Mouse (Mus musculus) lung, adult 18-20 months (tissue): ENCODE data around the gene D17Wsu92e.

Source experiments
- DNase-seq, 2 experiments: peaks; one replicate each; pipeline ENCODE4 v3.0.0; 2022; ENCODE audit warnings: mixed read lengths in 2 of 2

D17Wsu92e gene

DNA sequence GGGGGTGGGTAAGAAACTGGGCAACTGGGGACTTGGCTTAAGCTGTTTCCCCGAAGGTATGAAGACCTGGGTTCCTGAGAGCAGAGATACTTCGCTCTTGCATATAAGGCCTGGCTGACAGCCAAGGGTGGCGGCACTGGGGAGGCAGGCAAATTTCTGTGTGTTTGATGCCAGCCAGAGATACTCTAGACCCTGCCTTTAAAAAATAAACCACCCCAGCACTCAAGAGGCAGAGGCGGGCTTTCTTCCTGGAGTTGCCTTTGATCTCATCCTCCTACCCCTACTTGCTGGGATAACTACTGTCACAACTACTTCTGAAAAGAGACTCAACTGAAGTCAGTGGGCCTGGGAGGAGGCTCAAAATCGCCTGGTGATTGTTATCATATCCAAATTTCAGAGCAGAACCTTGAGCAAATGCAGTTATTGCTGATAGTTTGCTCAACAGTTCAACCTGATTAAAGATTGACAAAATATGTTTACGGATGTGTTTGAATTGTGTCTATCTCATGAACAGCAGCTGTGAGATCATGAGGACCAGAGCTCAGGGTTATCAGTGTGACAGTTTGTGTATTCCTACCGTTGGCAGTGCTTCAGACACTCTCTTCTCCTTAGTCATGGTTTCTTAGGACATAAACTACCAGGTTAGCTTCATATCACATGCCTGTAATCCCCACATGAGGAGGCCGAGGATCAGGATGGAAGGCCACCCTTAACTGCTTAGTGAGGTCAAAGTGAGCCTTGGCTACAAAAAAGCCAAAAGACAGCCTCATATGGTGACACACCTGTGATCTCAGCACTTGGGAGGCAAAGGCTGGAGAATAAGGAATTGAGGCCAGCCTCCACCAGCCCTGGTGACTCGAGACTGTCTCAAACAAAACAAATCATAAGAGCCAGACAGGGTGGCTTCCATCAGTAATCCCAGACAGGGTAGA is 1.2 kb upstream of the D17Wsu92e start:
- no peak for DNase-seq

DNA sequence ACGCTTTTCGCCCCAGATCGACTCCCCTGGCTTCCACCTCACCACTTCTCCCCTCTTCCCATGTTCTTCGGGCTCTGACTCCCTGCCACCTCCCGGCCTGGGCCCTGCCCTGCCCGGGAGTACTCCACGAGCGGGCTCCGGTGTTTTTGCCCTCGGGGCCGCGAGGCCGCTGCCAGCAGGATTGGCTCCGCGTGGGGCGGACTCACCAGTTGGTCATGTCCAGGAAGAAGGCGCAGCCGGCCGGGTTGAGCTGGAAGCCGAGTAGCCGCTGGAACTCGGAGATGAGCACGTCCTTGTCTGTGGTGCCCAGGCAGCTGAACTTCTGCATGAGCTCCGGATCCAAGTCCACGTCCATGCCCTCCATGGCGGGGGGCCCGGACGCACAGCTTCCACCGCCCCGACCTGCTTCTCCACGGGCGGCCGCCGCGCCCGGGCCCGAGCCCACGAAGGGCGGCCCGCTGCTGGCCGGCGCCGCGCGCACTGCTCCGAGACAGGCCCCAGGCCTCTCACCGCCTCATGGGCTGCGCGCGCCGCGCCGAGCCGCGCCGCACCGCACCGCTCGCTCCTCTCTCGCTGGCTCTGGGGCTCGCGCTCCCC is 379 bp downstream of the D17Wsu92e start:
- peak; percentile 57 to 65 for DNase-seq

DNA sequence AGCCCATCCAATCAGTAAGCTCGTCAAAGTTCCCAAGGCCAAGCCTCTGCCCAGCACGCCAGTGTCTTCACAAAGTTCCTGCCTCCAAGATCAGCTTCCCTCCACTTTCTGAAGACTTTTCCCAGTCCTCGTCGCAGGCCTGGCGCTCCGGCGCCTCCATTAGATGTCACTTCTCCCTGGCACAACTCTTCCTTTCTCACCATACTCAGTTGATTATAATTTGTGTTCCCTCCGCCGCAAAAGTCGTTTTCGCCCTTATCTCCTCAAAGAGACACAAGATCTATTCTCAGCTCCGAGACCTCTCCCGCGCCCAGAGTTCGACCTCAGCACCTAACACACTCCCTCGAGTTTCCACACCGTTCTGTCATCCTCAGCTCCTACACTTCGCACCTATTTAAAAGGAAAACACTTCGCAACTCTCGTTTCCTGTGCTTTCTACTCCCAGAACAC is 902 bp downstream of the D17Wsu92e start:
- DNase-seq = no peak

DNA sequence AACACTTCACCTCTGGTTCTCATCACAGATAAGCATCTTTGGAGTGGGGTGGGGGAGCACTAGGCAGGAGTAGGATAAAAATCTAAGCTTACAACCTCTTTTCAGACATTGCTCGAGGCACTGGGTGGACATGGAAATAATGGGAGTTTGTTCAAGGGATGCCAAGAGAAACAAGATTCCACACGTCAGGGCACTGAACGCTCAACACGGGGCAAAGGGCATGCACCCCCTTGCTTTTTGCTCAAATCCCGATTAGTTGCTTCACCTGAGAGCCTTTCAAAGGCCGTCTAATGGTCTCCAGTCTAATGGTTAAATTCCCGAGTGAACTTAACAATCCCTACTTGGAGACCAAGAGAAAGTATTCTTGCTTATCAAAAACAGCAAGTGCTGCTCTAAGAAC is 1.4 kb downstream of the D17Wsu92e start:
- no peak for DNase-seq

DNA sequence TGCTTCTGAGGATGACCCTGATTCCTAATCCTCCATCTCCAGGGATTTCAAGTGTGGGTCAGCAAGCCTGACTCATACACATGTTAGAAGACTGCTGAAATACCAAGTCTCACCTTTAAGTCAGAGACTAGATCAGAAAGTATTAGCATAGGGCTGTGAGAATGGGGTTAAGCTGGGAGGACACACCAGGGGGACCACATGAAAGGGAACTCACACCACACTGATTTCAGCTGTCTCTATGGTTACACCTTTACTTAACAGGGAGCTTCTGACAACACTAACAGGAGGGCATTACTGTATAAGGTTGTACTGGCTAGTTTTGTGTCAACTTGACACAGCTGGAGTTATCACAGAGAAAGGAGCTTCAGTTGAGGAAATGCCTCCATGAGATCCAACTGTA is 5.8 kb downstream of the D17Wsu92e start:
- DNase-seq = no peak

DNA sequence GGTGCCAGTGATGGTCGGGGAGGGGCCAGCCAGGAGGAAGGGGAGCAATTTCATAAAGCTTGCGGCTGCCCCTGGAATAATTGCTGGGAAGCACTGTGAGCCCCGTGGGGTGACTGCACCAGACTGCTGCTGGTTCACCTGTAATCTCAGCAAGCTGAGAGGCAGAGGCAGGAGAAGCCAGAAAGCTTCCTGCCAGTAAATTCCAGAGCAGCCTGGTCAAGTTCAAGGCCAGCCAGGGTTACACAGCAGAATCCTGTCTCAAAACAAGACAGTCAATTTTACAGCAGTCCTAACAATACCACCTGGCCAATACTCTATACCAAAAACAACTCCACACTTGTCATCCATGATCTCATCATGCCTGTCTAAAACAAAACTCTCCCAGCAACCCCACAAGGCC is 8.5 kb downstream of the D17Wsu92e start:
- no peak for DNase-seq

DNA sequence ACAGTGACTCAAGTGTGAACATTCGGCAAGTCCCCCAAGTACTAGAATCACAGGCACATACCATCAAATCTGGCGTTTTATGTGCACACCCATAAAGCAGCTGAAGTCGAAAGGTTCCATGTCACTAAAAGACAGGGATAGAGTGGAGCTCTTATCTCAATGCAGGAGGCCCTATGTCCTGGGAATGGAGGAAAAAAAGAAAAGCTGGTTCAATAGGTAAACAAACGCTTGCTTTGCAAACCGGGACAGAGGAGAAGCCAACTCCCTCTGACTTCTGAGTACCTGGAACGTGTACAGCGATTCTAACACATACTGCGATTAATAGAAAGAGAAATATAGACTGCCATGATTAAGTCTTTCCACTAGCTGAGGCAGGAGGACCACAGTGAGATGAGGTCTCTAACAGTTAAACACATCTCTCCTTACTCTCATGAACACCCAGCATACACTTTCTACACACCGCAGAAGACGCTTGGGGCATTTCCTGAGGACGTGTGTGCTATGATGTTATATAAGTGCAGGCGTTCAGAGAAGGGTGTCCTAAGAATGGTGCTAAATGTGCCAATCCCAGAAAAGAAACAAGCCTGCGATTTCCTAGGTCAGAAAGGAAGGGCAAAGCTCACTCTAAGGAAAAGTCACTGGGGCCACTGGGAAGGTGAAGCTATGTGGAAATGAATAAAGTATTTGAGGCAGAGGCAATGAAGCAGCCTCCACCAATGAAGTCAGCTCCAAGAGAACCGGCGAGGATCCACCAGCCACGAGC is 9.7 kb downstream of the D17Wsu92e start:
- DNase-seq = no peak

DNA sequence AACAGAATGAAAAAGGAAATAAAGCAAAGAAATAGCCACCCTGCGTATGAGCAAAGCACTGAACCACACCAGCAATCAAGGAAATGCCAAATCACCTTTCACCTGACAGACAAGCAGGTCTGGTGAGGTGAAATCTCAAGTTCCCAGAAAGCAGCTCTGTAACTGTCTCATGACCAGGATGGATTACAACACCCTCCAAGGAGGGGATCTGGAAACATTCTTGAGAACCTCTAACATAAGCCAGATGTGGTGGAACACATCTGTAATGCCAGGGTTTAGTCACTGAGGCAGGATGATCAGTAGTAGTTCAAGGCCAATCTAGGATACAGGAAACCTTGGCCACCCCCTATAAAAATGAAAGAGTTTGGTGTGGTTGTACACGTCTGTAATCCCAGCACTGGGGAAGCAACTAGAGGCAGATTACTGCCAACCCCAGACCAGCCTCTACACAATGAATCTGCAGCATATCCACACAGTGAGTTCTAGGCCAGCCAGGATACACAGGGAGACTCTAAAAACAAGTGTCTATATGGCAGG is 12.8 kb downstream of the D17Wsu92e start:
- DNase-seq = no peak

DNA sequence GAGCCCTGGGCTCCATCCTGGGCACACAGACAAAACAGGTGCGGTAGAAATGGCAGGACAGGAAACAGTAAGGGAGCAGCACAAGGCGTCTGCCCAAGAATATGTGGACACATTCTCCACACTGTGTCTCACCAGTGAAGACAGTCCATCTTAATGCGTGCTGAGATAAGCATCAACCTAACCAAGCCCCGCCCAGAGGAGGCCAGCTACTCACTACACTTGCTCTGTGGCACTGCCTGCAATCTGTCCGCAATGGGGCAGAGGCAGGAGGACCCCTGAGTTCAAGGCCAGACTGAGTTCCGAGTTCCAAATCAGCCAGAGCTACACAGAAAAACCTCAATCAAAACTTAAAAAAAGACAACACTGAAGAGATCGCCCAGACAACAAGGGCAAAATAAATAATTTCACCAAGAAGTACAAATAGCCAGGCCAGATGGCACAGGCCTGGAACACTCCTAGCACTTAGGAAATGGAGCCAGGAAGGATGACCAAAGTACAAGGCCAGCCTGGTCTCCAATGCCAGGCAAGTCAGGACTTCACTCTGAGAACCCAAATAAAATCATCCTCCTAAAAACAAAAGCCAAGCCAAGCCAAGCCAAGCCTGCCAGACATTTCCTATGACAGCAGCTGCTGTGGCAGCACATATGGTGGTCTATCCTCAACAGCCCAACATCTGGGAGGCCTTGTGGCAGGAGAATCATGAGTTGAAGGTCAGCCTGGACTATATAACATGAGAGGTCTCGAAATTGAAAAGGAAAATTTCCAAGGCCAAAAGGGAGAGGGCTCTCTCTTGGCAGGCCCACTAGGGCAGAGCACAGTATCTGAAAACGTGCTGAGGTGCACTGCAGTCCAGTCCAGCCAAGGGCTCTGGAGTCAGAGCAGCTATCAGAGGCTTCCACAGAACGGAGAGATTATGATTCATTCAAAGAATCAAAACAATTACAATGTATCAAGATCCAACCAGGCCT is 15.4 kb downstream of the D17Wsu92e start:
- no peak for DNase-seq

DNA sequence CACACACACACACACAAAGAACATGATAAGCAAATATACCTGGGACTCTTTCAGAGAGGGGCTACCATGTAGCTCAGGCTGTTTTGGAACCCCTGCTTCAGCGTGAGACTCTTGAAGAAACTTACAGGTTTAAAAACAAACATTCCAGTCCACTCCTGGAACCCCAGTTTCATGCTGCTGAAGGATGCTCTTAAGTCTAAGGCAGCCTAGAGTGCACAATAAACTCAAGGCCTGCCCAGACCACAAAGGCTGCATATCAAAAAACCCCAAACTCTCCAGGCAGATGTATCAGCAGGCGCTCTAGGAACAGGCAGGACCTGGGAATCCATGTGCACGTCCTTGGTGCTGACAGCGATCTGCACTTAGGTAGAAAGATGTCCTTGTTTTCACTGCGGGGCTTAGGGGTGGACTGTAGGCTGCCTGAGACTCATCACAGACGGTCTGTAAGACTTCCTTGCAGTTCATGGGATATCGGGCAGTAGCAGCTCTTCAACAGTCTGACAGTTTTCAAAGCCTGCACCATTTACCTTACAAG is 16.2 kb downstream of the D17Wsu92e start:
- DNase-seq = no peak

DNA sequence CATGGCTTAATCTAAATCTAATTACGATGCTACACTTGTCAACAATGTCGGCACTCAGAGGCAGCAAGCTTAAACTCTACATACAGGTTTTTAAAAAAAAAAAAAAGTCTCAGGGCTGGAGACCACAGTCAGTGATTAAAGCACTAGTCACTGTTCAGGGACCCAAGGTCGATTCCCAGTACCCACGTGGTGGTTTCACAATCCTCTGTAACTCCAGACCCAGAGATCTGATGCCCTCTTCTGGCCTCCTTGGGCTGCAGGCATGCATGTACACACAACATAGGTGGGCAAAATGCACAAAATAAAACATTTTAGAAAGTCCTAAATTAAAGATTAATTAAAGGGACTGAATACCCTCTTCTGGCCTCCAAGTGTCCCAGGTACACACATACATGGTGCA is 16.7 kb downstream of the D17Wsu92e start:
- no peak for DNase-seq

DNA sequence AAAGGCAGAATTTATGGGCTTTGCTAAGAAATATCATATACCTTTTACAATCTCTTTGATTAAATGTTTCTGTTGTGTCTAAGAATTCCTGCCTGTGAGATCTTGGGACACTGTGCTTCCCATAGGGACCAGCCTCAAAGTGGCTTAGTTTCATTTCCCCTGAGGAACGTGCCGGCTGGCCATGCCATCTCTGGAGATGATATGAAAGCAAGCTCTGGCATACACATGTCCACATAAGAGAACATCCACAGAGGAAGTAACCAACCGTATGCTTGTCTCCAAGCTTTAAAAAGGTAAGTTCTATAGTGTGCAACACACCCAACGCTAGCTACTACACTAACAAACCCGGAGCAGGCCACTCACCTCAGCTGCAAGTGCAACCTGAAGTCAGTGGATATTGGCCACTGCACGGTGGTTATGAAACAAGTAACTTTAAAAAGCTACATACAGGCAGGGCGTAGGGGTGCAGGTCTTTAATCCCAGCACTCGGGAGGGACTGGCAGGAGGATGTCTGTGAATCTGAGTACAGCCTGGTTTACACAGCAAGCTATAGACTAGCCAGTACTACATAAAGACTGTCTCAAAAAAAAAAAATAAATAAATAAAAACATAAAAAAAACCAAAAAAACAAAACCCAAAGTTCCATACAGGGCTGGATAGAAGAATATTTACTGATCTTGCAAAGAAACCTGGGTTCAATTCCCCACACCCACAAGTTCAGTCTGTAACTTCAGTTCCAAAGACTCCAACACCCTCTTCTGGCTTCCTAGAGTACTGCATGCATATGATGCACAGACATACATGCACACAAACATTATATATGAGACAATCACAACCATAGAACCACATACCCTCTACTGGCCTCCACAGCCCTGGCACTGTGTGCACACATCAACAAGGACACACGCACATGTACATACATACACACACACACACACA is 19.5 kb downstream of the D17Wsu92e start:
- DNase-seq = no peak

DNA sequence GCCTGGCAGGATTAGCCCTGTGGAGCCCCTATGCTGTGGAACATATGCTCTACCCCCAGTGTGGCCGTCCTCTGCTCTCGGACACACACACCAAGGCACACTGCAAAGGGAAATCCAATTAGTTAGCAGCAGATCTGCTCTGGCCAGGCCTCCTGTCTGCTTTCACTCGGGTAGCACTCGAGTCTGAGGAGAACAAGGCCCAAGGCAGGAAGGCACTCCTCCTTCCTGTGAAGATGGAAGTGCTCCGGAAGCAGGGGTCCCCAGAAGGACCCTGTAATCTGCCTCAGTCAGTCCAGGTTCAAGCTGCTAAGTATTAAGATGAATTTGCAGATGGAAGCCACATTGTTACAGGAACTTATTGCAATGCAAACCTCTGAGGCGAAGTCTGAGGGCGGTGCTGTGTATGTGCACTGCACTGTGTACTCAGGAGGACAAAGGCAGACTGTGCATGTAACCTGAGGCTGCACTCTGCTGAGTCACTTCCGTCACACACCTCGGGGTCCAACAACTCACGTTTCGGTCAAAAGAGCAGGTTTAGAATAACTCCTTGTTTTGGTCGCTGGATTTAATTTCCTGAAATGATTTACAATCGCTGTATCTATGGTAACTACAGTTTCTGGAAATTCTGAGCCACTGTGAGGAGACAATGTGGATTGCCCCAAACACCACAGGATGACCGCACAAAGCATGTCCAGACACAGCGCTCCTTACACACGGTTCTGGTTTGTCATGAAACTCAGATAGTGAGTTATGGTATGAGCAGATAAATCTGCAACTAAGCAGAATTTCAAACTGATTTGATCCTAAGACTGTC is 20.5 kb downstream of the D17Wsu92e start:
- peak; percentile 39 to 64 for DNase-seq

DNA sequence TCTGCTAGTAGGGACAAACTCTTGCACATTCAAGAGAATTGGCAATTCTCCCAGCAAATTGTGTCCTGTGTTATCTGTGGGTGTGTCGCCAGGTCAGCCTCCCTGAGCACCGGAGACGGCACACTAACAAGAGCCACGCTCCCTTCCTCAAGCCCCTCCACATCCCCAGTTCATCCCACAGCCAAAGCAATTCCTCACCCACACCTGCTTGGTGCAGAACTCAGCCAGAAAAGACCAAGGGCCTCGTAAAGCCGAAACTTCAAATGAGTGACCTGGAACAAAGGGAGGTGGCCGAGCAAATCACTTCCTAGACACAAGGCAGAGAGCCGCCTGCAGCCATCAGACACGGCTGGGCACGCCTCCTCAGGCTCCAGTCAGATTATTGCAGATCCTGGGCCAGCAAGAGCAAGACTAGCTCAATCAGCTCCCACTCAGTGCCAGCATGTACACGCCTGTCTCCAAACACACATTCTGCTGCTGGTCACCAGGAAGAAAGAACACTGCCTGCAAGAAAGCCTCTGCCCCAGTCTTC is 23.0 kb downstream of the D17Wsu92e start:
- DNase-seq = peak; percentile 44 to 58

DNA sequence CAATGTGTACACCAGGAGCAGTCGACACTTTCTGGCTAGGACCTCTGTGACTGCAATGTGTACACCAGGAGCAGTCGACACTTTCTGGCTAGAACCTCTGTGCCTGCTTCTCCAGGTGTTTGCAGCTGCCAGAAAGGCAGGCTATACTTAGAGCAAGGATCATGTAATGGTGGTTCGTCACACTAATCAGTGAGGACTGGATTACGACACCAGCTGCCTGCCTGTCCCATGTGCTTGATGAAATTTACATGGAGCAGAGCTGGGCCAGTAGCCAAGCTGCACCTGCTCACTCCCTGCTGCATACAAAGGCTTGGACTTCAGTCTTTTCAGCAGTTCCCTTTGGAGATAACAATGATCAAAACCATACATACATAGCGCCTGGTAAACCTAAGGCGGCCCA is 23.7 kb downstream of the D17Wsu92e start:
- peak; percentile 80 to 86 for DNase-seq

DNA sequence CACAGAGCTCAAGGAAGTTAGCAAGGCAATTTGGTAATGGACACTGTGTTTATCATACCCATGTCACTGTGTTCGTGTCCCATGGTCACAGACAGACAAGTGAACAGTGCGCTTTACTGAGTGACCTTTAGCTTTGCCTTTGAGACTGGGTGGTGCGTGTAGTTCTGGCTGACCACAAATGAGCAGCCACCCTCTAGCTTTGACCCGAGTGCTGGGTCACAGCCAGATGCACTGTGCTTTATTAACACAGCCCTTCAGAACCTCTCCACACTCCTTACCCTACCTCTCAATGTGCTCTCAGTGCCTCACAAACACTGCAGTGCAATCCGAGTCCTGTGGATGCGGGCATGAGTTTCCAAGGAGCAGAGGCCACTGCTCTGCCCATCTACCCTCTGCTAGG is 27.3 kb downstream of the D17Wsu92e start:
- DNase-seq = peak; percentile 84 to 89

DNA sequence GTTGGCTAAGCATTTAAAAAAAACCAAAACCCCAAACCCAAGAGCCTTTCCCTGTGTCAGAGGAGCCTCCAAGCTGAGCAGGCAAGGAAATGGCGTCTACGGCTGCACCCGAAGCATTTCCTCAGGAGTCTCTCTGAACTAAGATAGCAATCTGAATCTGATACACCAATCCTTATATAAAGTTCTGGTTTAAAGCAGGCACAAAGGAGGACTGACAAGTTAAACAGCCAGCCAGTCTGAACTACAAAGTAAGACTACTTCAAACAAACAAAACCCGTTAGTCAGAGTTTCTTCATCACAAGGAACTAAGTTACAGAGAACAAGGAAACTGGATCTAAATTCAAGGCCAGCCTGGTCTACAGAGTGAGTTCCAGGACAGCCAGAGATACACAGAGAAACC is 27.9 kb downstream of the D17Wsu92e start:
- no peak for DNase-seq

DNA sequence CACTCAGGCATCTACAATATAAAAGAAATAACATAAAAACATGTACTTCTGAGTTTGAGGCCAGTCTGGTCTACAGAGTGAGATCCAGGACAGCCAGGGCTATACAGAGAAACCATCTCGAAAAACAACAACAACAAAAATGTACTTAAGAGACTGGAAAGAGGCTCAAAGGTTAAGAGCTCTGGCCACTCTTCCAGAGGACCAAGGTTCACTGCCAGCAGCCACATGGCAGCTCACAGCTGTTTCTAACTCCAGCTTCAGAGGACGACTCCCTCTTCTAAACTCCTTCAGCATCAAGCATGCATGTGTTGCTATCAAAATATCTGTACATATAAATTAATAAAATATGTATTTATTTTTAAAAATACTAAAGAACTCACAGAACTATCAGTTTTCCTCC is 28.9 kb downstream of the D17Wsu92e start:
- DNase-seq = no peak

DNA sequence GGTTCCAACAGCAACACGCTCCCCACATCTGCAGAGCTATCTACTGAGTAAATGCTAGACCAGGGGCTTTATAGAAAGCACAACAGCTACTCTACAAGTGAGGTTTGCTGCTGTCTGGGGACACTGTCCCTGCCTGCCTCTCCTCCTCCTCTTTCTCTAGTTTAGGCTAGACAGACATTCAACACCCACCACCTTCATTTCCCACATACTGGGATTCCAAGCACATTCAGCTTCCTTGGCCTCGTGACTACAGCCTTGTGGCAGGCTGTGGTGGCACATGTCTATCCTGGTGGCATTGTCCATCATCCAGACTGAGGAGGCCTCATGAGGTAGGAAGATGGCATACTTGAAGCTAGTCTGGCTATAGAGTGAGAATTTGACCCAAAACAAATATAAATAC is 29.5 kb downstream of the D17Wsu92e start:
- no peak for DNase-seq
